Mouse (Mus musculus) lung, embryonic 16.5 days (tissue): ENCODE results near the gene Ptprcap. TPM values are rescaled to one million over a fixed set of nuclear protein-coding genes. Genes with fewer than 3 reads are reported as not detected.

Experiments used
- ATAC-seq: fragments of 200-750 bp; cut with Nextera tagmentation; 2 replicates; pipeline ENCODE4 v1.8.0; 2017; ENCODE audit warnings: low read depth, mild to moderate bottlenecking, moderate library complexity
- H3K27ac ChIP-seq: fragments of 300-500 bp; sonication (generic); 2 replicates; pipeline ENCODE4 v1.5.1; 2014; ENCODE audit warnings: mild to moderate bottlenecking, control low read depth, low read length
- H3K27me3 ChIP-seq: fragments of 300-500 bp; sonication (generic); 2 replicates; pipeline ENCODE4 v1.6.1; 2014; ENCODE audit warnings: low read depth, low read length, mixed read lengths; ENCODE audit not compliant: control insufficient read depth, insufficient read depth
- H3K36me3 ChIP-seq: fragments of 300-500 bp; sonication (generic); 2 replicates; pipeline ENCODE4 v1.6.1; 2014; ENCODE audit warnings: low read length; ENCODE audit not compliant: control insufficient read depth, insufficient read depth
- H3K4me1 ChIP-seq: fragments of 300-500 bp; sonication (generic); replicated peaks from 2 replicates; pipeline ENCODE4 v1.6.1; 2014; ENCODE audit warnings: low read length, mixed read lengths; ENCODE audit not compliant: control insufficient read depth, insufficient read depth
- H3K4me2 ChIP-seq: fragments of 300-500 bp; sonication (generic); 2 replicates; pipeline ENCODE4 v1.6.1; 2014; ENCODE audit warnings: low read depth, low read length, control low read depth
- H3K4me3 ChIP-seq: fragments of 300-500 bp; sonication (generic); 2 replicates; pipeline ENCODE4 v1.5.1; 2014; ENCODE audit warnings: mild to moderate bottlenecking, low read length, control low read depth
- H3K9ac ChIP-seq: fragments of 300-500 bp; sonication (generic); 2 replicates; pipeline ENCODE4 v1.6.1; 2014; ENCODE audit warnings: low read length, control low read depth
- H3K9me3 ChIP-seq: fragments of 300-500 bp; sonication (generic); 2 replicates; pipeline ENCODE4 v1.6.1; 2016; ENCODE audit warnings: low read length; ENCODE audit not compliant: control insufficient read depth
- WGBS: fragments of 180-500 bp; shearing (Covaris S2); extraction: QIAGEN DNeasy Blood & Tissue Kit; methylation state at CpG from one replicate; pipeline ENCODE4 v1.1.7; 2014; 5-methylcytosine and 5-hydroxymethylcytosine counted together
- polyA plus RNA-seq: library from polyadenylated mRNA; unstranded; fragments of >200 nt; fragmentation: Nextera tagmentation; extraction: Ambion mirVana; gene quantifications from 2 replicates; pipeline ENCODE4 v1.2.1, GENCODE M21; 2015

The Ptprcap gene
- 4.6 and 14.2 TPM in 2 replicates for polyA plus RNA-seq

DNA sequence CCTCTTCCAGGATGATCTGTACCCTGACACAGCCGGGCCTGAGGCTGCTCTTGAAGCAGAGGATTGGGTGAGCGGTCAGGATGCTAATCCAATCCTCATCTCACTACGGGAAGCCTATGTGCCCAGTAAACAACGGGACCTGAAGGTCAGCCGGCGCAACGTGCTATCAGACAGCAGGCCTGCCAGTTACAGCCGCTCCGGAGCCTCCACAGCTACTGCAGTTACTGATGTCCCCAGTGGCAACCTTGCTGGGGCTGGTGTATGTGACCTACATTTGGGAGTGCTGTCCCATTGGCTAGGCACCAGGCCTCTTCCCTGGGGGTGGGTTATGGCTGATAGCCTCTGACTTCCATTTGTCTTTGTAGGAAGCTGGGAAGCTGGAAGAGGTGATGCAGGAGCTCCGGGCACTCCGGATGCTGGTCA lies at the start of gene Ptprcap:
Ptprcap (plus strand) TSS at position 373 of the 423 bp plus-strand sequence.
- Histone ChIP-seq H3K4me1 (peaks cover 12% of the 10 kb centered on the region), H3K9ac (no peak within 1 kb of the TSS), H3K4me3 (no peak within 1 kb of the TSS), H3K9me3 (no peaks in the 10 kb centered on the region), H3K27ac (no peak within 1 kb of the TSS), H3K27me3 (no peaks in the 10 kb centered on the region), H3K4me2 (no peak within 1 kb of the TSS), H3K36me3 (peaks cover 33% of the 10 kb centered on the region)
- 61% methylated on average over 11 of the region's 11 CpGs for WGBS
- no peak for ATAC-seq

DNA sequence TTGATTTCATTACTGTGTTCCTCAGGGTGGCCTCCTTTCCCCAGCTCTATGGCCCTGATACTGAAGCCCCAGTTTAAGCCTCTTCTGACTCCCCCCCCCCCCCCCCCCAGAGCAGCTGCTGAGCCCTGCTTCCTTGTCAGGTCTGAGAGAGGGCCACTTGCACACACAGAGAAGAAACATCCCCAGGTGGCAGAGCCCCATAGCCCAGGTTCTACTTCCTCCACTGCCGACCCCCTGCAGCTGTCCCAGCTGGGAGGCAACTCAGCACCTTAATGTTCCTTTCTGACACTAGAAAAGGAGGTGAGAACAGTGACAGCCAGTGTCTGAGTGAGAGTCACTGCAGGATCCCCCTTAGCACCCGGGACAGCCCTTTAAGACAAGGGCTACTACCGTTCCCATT lies 49.6 kb upstream of the Ptprcap start:
- no peak overlapping the region for H3K9ac ChIP-seq
- H3K4me2 ChIP-seq: no peak overlapping the region
- H3K27ac ChIP-seq: no peak overlapping the region
- H3K4me3 ChIP-seq: no peak overlapping the region
- H3K27me3 ChIP-seq: peaks cover 18% of the 10 kb centered on the region
- peaks cover 22% of the 10 kb centered on the region for H3K4me1 ChIP-seq
- no peak for ATAC-seq
- no peaks in the 10 kb centered on the region for H3K9me3 ChIP-seq
- 48% methylated on average over 3 of the region's 3 CpGs for WGBS
- H3K36me3 ChIP-seq: no peaks in the 10 kb centered on the region

DNA sequence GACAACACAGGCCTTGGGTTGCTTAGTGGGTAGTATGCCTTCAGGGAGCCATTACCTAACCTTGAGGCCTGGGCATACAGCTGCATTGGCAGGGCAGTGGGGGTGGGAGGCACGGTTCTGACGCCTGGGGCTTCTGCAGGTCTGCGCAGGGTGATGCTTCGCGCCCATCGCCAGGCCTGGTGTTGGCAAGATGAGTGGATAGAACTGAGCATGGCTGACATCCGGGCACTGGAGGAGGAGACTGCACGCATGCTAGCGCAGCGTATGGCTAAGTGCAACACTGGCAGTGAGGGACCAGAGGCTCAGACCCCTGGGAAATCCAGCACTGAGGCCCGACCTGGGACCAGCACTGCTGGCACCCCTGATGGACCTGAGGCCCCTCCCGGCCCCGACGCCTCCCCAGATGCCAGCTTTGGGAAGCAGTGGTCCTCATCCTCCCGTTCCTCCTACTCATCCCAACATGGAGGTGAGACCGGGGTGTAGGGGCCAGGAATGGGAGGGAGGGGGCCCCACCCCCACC lies 48.7 kb upstream of the Ptprcap start:
- Histone ChIP-seq H3K27me3 (peaks cover 18% of the 10 kb centered on the region), H3K9ac (no peak overlapping the region), H3K4me2 (no peak overlapping the region), H3K27ac (no peak overlapping the region), H3K9me3 (no peaks in the 10 kb centered on the region), H3K4me3 (no peak overlapping the region), H3K36me3 (no peaks in the 10 kb centered on the region), H3K4me1 (peaks cover 15% of the 10 kb centered on the region)
- no peak for ATAC-seq
- whole genome bisulfite sequencing: 87% methylated on average over 16 of the region's 16 CpGs

GRCm38 (mm10) chr19:4106654-4107053 lies 46.8 kb upstream of the Ptprcap start:
- ATAC-seq: no peak
- Histone ChIP-seq H3K4me2 (no peak overlapping the region), H3K9ac (no peak overlapping the region), H3K4me3 (no peak overlapping the region), H3K27me3 (peaks cover 1% of the 10 kb centered on the region), H3K9me3 (no peaks in the 10 kb centered on the region), H3K36me3 (no peaks in the 10 kb centered on the region; the same call in 1 of the 2 replicates), H3K27ac (no peak overlapping the region), H3K4me1 (no peaks in the 10 kb centered on the region)
- 88% methylated on average over 14 of the region's 14 CpGs for WGBS

DNA sequence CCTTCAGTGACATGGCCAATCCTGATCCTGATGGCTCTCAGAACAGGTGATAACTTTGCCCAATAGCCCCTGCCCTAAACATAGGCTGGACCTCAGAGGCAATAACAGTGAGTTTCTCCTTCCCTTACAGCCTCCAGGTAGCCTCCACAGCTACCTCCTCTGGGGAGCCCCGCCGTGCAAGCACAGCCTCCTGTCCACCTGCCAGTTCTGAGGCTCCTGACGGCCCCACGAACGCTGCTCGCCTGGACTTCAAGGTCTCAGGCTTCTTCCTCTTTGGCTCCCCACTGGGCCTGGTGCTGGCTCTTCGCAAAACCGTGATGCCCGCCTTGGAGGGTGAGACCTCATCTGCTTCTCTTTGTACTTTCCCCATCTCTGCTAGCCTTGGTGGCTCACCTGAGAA lies 44.9 kb upstream of the Ptprcap start:
- Histone ChIP-seq H3K9ac (no peak overlapping the region), H3K27me3 (no peaks in the 10 kb centered on the region), H3K9me3 (no peaks in the 10 kb centered on the region), H3K27ac (no peak overlapping the region), H3K4me2 (no peak overlapping the region), H3K4me3 (no peak overlapping the region), H3K36me3 (peaks cover 2% of the 10 kb centered on the region; the same call in 1 of the 2 replicates), H3K4me1 (no peaks in the 10 kb centered on the region)
- no peak for ATAC-seq
- WGBS: 81% methylated on average over 9 of the region's 9 CpGs

GRCm38 (mm10) chr19:4112063-4112960 lies 41.1 kb upstream of the Ptprcap start:
- no peak overlapping the region for H3K9ac ChIP-seq
- no peaks in the 10 kb centered on the region for H3K4me1 ChIP-seq
- no peaks in the 10 kb centered on the region for H3K9me3 ChIP-seq
- no peak overlapping the region for H3K4me2 ChIP-seq
- no peak for ATAC-seq
- 92% methylated on average over 26 of the region's 26 CpGs for WGBS
- no peaks in the 10 kb centered on the region for H3K27me3 ChIP-seq
- H3K36me3 ChIP-seq: peaks cover 15% of the 10 kb centered on the region
- H3K27ac ChIP-seq: no peak overlapping the region
- no peak overlapping the region for H3K4me3 ChIP-seq

- Histone ChIP-seq H3K9me3 (no peaks in the 10 kb centered on the region), H3K27me3 (no peaks in the 10 kb centered on the region), H3K36me3 (peaks cover 21% of the 10 kb centered on the region), H3K4me1 (no peaks in the 10 kb centered on the region), H3K9ac (no peak overlapping the region), H3K27ac (peak overlapping the region; percentile 44), H3K4me2 (no peak overlapping the region), H3K4me3 (no peak overlapping the region)
- WGBS: 55% methylated on average over 13 of the region's 13 CpGs
- peak; percentile 50; the same call in 1 of the 2 replicates for ATAC-seq
Measured at GRCm38 (mm10) chr19:4113186-4113805, 40.1 kb upstream of the Ptprcap start.

GRCm38 (mm10) chr19:4113806-4114230 lies 39.6 kb upstream of the Ptprcap start:
- H3K4me1 ChIP-seq: no peaks in the 10 kb centered on the region
- H3K4me3 ChIP-seq: no peak overlapping the region
- H3K9me3 ChIP-seq: no peaks in the 10 kb centered on the region
- 23% methylated on average over 5 of the region's 5 CpGs for WGBS
- peak; percentile 47 for ATAC-seq
- peaks cover 21% of the 10 kb centered on the region for H3K36me3 ChIP-seq
- no peaks in the 10 kb centered on the region for H3K27me3 ChIP-seq
- no peak overlapping the region for H3K4me2 ChIP-seq
- peak overlapping the region; percentile 44; the same call in 1 of the 2 replicates for H3K27ac ChIP-seq
- no peak overlapping the region for H3K9ac ChIP-seq

DNA sequence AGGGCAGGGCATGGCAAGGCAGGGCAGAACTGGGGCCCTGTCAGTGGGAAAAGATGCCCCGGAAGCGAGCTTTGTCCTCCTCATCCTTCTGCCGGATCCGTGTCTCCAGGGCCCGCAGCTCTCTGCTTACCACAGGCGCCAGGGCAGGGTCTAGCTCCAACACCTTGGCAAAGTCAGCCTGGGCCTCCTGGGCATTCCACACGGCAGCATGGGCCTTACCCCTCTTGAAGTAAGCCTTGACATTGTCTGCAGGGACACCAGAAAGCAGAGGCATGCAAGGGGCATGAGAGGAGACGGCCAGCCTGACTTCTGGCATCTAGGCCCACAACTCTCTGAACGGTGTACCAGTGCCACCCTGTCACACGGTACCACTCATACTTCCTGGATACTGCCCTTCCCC lies 38.9 kb upstream of the Ptprcap start:
- Histone ChIP-seq H3K9me3 (no peaks in the 10 kb centered on the region), H3K4me3 (no peak overlapping the region), H3K4me1 (no peaks in the 10 kb centered on the region), H3K36me3 (peaks cover 21% of the 10 kb centered on the region), H3K4me2 (no peak overlapping the region), H3K9ac (no peak overlapping the region), H3K27ac (no peak overlapping the region), H3K27me3 (no peaks in the 10 kb centered on the region)
- no peak for ATAC-seq
- WGBS: 88% methylated on average over 10 of the region's 10 CpGs
